Mouse (Mus musculus): ENCODE results near the gene Hadha. TPM values are rescaled to one million over a fixed set of nuclear protein-coding genes. Genes with fewer than 3 reads are reported as not detected.

Gene Hadha
- polyA plus RNA-seq, 1 experiment from 2014 or later: 213 TPM

DNA sequence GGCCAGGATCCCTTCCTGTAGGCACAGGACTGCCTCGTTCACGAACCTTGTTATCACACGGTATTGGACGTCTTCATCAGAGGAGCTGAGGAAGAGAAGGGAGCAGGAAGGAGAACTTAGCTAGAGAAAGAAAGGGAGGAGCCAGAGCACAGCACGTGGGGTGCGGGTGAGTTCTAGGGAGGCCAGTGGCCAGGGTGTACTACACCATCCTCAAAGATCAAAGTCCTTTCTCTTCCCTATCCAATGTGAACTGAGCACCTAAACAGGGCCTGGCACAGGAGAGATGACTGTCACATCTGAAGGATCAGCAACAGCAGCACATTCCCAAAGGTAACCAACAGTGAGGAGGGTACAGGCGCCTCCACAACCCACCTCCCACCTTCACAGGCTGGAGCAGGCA lies 34.9 kb downstream of the Hadha start:
- Histone ChIP-seq H3K4me1 (replicated peaks; ENCODE audit: control insufficient read depth, insufficient read depth) (no peaks in the 10 kb centered on the region), H3K4me3 (ENCODE audit: low read depth, low read length) (no peak overlapping the region), H3K4me2 (replicated peaks; ENCODE audit: low read depth) (no peak overlapping the region), H3K9me3 (ENCODE audit: control insufficient read depth, low read length) (no peaks in the 10 kb centered on the region), H3K27me3 (ENCODE audit: control insufficient read depth, insufficient read depth, low read length) (no peaks in the 10 kb centered on the region), H3K9ac (ENCODE audit: low read length) (no peak overlapping the region), H3K27ac (replicated peaks) (no peak overlapping the region), H3K36me3 (ENCODE audit: control insufficient read depth, insufficient read depth, low read length) (peaks cover 37% of the 10 kb centered on the region)
- DNase-seq (ENCODE audit: low spot score) (no peak), ATAC-seq (ENCODE audit: low FRiP score, low TSS enrichment) (no peak)
- WGBS: 75% methylated on average over 7 of the region's 7 CpGs
- TF ChIP-seq EP300 (optimal IDR thresholded peaks at IDR 0.05): no peak
- no peak for TF ChIP-seq CTCF (IDR thresholded peaks at IDR 0.05; ENCODE audit: low read depth)

GRCm38 (mm10) chr5:30119163-30119562 lies 35.8 kb downstream of the Hadha start:
- ATAC-seq (ENCODE audit: low FRiP score, low TSS enrichment) (no peak), DNase-seq (ENCODE audit: low spot score) (no peak)
- no peak overlapping the region for H3K9ac ChIP-seq (ENCODE audit: low read length)
- no peak overlapping the region for H3K27ac ChIP-seq (replicated peaks)
- TF ChIP-seq CTCF (IDR thresholded peaks at IDR 0.05; ENCODE audit: low read depth) (no peak), EP300 (optimal IDR thresholded peaks at IDR 0.05) (no peak)
- no peaks in the 10 kb centered on the region for H3K27me3 ChIP-seq (ENCODE audit: control insufficient read depth, insufficient read depth, low read length)
- peaks cover 34% of the 10 kb centered on the region for H3K36me3 ChIP-seq (ENCODE audit: control insufficient read depth, insufficient read depth, low read length)
- H3K4me3 ChIP-seq (ENCODE audit: low read depth, low read length): no peak overlapping the region
- H3K9me3 ChIP-seq (ENCODE audit: control insufficient read depth, low read length): no peaks in the 10 kb centered on the region
- no peak overlapping the region for H3K4me2 ChIP-seq (replicated peaks; ENCODE audit: low read depth)
- WGBS: 87% methylated on average over 6 of the region's 6 CpGs
- no peaks in the 10 kb centered on the region for H3K4me1 ChIP-seq (replicated peaks; ENCODE audit: control insufficient read depth, insufficient read depth)

DNA sequence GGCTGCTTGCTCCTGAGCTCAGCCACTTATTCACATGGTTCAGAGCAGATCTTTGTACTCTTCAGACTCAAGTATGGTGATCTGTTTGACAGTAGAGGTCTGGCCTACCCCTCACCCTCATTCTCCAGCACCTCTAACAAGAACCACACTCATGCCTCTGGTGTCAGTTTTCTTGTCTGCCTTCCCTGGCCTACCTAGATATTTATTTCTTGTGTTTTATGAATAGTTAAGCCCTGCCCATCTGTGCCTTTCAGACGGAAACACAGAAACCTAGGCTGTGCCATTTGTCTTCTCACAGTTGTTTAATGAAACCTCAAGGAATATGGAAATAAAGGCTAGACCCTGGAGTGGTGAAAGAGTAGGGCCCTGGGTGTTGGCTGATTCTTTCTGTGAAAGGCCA lies 36.9 kb downstream of the Hadha start:
- H3K27ac ChIP-seq (replicated peaks): no peak overlapping the region
- 53% methylated on average over 1 of the region's 1 CpGs for WGBS
- DNase-seq (ENCODE audit: low spot score): no peak
- ATAC-seq (ENCODE audit: low FRiP score, low TSS enrichment): no peak
- H3K9ac ChIP-seq (ENCODE audit: low read length): no peak overlapping the region
- H3K4me3 ChIP-seq (ENCODE audit: low read depth, low read length): no peak overlapping the region
- H3K27me3 ChIP-seq (ENCODE audit: control insufficient read depth, insufficient read depth, low read length): peaks cover 3% of the 10 kb centered on the region; the same call in 1 of the 2 replicates
- no peaks in the 10 kb centered on the region for H3K9me3 ChIP-seq (ENCODE audit: control insufficient read depth, low read length)
- H3K4me1 ChIP-seq (replicated peaks; ENCODE audit: control insufficient read depth, insufficient read depth): no peaks in the 10 kb centered on the region
- TF ChIP-seq EP300 (optimal IDR thresholded peaks at IDR 0.05) (no peak), CTCF (IDR thresholded peaks at IDR 0.05; ENCODE audit: low read depth) (no peak)
- H3K36me3 ChIP-seq (ENCODE audit: control insufficient read depth, insufficient read depth, low read length): peaks cover 29% of the 10 kb centered on the region
- H3K4me2 ChIP-seq (replicated peaks; ENCODE audit: low read depth): no peak overlapping the region

- 36% methylated on average over 10 of the region's 10 CpGs for WGBS
- no peak overlapping the region for H3K4me3 ChIP-seq (ENCODE audit: low read depth, low read length)
- no peak for DNase-seq (ENCODE audit: low spot score)
- H3K27ac ChIP-seq (replicated peaks): no peak overlapping the region
- H3K4me1 ChIP-seq (replicated peaks; ENCODE audit: control insufficient read depth, insufficient read depth): no peaks in the 10 kb centered on the region
- H3K27me3 ChIP-seq (ENCODE audit: control insufficient read depth, insufficient read depth, low read length): peaks cover 8% of the 10 kb centered on the region
- H3K9me3 ChIP-seq (ENCODE audit: control insufficient read depth, low read length): no peaks in the 10 kb centered on the region
- no peak for ATAC-seq (ENCODE audit: low FRiP score, low TSS enrichment)
- H3K36me3 ChIP-seq (ENCODE audit: control insufficient read depth, insufficient read depth, low read length): peaks cover 14% of the 10 kb centered on the region
- no peak overlapping the region for H3K9ac ChIP-seq (ENCODE audit: low read length)
- TF ChIP-seq EP300 (optimal IDR thresholded peaks at IDR 0.05): no peak
- TF ChIP-seq CTCF (IDR thresholded peaks at IDR 0.05; ENCODE audit: low read depth): peak; percentile 47
- H3K4me2 ChIP-seq (replicated peaks; ENCODE audit: low read depth): no peak overlapping the region
These were observed 39.2 kb downstream of the Hadha start for GRCm38 (mm10) chr5:30115718-30116117.

DNA sequence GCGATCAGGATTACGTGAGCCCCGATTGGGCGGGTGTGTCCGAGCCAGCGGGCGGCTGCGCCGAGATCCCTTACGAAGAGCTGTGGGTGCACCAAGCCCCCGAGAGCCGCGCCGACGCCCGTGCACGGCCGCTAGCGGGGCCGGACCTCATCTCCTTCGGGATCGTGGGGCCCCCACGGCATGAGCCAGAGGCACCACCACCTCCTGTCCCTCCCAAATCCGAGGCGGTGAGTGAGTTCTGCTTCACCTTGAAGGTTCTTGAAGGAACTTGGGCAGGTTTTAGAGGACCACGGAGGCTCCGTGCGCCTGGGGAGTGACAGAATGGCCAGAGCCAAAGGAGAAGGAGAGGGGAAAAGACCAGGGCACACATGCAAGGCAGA lies 40.2 kb downstream of the Hadha start:
- DNase-seq (ENCODE audit: low spot score) (no peak), ATAC-seq (ENCODE audit: low FRiP score, low TSS enrichment) (no peak)
- TF ChIP-seq EP300 (optimal IDR thresholded peaks at IDR 0.05) (no peak), CTCF (IDR thresholded peaks at IDR 0.05; ENCODE audit: low read depth) (no peak)
- Histone ChIP-seq H3K4me3 (ENCODE audit: low read depth, low read length) (peak overlapping the region; percentile 53), H3K4me2 (replicated peaks; ENCODE audit: low read depth) (peak overlapping the region; percentile 96), H3K4me1 (replicated peaks; ENCODE audit: control insufficient read depth, insufficient read depth) (no peaks in the 10 kb centered on the region), H3K9ac (ENCODE audit: low read length) (peak overlapping the region; percentile 43), H3K27me3 (ENCODE audit: control insufficient read depth, insufficient read depth, low read length) (peaks cover 8% of the 10 kb centered on the region), H3K27ac (replicated peaks) (no peak overlapping the region), H3K9me3 (ENCODE audit: control insufficient read depth, low read length) (no peaks in the 10 kb centered on the region), H3K36me3 (ENCODE audit: control insufficient read depth, insufficient read depth, low read length) (peaks cover 10% of the 10 kb centered on the region)
- 1% methylated on average over 27 of the region's 28 CpGs for WGBS

DNA sequence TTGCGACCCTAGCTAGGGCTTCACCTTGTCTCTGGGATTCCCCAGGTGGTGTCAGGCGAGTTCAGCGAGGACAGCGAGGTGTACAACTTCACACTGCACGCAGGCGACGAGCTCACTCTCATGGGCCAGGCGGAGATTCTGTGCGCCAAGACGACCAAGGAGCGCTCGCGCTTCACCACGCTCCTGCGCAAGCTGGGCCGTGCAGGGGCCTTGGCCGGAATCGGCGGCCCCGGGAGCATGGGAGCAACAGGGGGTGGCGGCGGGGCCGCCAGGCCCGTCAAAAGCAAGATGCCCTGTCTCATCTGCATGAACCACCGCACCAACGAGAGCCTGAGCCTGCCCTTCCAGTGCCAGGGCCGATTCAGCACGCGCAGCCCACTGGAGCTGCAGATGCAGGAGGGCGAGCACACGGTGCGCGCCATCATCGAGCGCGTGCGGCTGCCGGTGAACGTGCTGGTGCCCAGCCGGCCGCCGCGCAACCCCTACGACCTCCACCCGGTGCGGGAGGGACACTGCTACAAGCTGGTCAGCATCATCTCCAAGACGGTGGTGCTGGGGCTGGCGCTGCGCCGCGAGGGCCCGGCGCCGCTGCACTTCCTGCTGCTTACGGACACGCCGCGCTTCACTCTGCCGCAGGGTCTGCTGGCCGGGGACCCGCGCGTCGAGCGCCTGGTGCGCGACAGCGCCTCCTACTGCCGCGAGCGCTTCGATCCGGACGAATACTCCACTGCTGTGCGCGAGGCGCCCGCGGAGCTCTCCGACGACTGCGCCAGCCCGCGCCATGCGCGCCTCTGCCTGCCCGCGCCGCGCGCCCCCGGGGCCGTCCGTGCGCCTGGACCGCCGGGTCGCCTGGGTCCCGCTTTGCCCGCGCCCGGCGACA lies 40.8 kb downstream of the Hadha start:
- no peaks in the 10 kb centered on the region for H3K4me1 ChIP-seq (replicated peaks; ENCODE audit: control insufficient read depth, insufficient read depth)
- DNase-seq (ENCODE audit: low spot score): peak; percentile 78
- H3K27ac ChIP-seq (replicated peaks): no peak overlapping the region
- peak overlapping the region; percentile 43 for H3K9ac ChIP-seq (ENCODE audit: low read length)
- WGBS: 3% methylated on average over 77 of the region's 103 CpGs
- peak overlapping the region; percentile 53 for H3K4me3 ChIP-seq (ENCODE audit: low read depth, low read length)
- peak; percentile 74 for ATAC-seq (ENCODE audit: low FRiP score, low TSS enrichment)
- H3K36me3 ChIP-seq (ENCODE audit: control insufficient read depth, insufficient read depth, low read length): peaks cover 5% of the 10 kb centered on the region
- TF ChIP-seq EP300 (optimal IDR thresholded peaks at IDR 0.05): no peak
- TF ChIP-seq CTCF (IDR thresholded peaks at IDR 0.05; ENCODE audit: low read depth): peak; percentile 75
- peak overlapping the region; percentile 96 for H3K4me2 ChIP-seq (replicated peaks; ENCODE audit: low read depth)
- peaks cover 8% of the 10 kb centered on the region for H3K27me3 ChIP-seq (ENCODE audit: control insufficient read depth, insufficient read depth, low read length)
- H3K9me3 ChIP-seq (ENCODE audit: control insufficient read depth, low read length): no peaks in the 10 kb centered on the region
